Mouse (Mus musculus): ENCODE measurements around the gene Med12l. TPM values are rescaled to one million over a fixed set of nuclear protein-coding genes. Genes with fewer than 3 reads are reported as not detected.
A peak's percentile ranks its signal among the peaks of the same experiment; 100 is the strongest.

The Med12l gene
- polyA plus RNA-seq, 1 experiment from 2014 or later: 2.8 TPM

DNA sequence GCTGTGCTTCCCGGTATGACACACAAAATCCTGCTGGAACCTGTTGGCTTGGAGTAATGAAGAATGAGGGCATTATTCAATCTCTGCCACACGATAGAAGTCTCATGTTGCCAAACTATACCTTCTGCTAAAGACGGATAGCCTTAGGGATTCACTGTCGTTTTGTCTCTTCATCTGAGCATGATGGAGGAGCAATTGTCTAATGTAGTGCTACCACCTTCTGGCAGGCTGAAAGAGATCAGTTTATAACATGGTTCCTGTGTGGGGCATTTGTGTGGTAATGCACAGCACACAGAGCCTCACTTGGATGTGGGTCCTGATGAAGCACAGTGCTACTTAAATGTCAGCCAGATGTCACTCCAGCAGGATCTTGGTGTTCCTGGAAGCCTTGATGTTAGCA lies 163.6 kb downstream of the Med12l start:
- ATAC-seq (ENCODE audit: insufficient read depth) (no peak), DNase-seq (no peak)
- H3K27me3 ChIP-seq (ENCODE audit: insufficient read depth, low read length): no peaks in the 10 kb centered on the region
- H3K9me3 ChIP-seq (ENCODE audit: low read depth, low read length): no peaks in the 10 kb centered on the region
- peaks cover 6% of the 10 kb centered on the region; the same call in 1 of the 2 replicates for H3K4me1 ChIP-seq (ENCODE audit: insufficient read depth)
- 64% methylated on average over 4 of the region's 4 CpGs for WGBS
- TF ChIP-seq CTCF (IDR thresholded peaks at IDR 0.05; ENCODE audit: low read depth): peak; percentile 26
- H3K27ac ChIP-seq (ENCODE audit: low read depth): no peak overlapping the region
- H3K4me2 ChIP-seq: no peak overlapping the region
- H3K36me3 ChIP-seq (ENCODE audit: insufficient read depth): no peaks in the 10 kb centered on the region
- H3K9ac ChIP-seq: no peak overlapping the region
- no peak overlapping the region for H3K4me3 ChIP-seq (ENCODE audit: low read depth, low read length)

DNA sequence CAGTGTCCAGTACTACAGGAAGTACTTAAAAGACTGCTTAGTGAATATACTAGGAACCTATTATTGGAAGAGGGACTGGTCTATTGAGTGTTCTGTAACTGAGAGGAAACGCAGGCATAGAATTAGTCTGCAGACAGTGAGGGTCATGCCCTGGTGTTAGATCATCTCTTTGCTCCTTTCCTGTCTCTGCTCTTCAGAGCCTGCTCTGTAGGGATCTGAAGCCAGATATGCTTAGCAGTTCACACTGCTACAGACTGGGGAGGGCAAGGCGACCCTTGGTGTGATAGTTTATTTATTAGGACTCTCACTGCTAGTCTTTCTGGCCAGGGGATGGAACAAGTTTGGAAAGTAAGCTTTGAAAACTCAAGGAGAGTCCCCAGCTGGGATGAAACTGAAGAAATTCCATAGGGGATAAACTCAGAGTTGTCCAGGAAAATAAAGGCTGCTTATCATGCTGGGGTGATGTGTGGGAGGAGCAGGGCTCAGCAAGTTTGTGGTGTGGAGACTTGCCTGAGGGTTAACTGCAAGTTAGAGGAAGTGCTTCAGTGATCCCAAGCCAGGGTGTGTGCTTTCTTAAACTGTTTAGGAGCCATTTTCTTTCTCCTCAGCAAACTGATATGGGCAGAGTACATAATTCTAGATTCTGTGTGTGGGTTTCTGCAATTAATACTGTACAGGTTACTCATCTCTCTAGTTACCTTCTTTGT lies 164.4 kb downstream of the Med12l start:
- no peak overlapping the region for H3K9ac ChIP-seq
- H3K27ac ChIP-seq (ENCODE audit: low read depth): peak overlapping the region; percentile 63; the same call in 1 of the 2 replicates
- no peak for TF ChIP-seq CTCF (IDR thresholded peaks at IDR 0.05; ENCODE audit: low read depth)
- ATAC-seq (ENCODE audit: insufficient read depth) (peak; percentile 19; the same call in 1 of the 2 replicates), DNase-seq (peak; percentile 39)
- H3K4me3 ChIP-seq (ENCODE audit: low read depth, low read length): no peak overlapping the region
- peaks cover 6% of the 10 kb centered on the region; the same call in 1 of the 2 replicates for H3K4me1 ChIP-seq (ENCODE audit: insufficient read depth)
- H3K27me3 ChIP-seq (ENCODE audit: insufficient read depth, low read length): no peaks in the 10 kb centered on the region
- no peak overlapping the region for H3K4me2 ChIP-seq
- H3K36me3 ChIP-seq (ENCODE audit: insufficient read depth): no peaks in the 10 kb centered on the region
- H3K9me3 ChIP-seq (ENCODE audit: low read depth, low read length): no peaks in the 10 kb centered on the region
- WGBS: 27% methylated on average over 2 of the region's 2 CpGs

DNA sequence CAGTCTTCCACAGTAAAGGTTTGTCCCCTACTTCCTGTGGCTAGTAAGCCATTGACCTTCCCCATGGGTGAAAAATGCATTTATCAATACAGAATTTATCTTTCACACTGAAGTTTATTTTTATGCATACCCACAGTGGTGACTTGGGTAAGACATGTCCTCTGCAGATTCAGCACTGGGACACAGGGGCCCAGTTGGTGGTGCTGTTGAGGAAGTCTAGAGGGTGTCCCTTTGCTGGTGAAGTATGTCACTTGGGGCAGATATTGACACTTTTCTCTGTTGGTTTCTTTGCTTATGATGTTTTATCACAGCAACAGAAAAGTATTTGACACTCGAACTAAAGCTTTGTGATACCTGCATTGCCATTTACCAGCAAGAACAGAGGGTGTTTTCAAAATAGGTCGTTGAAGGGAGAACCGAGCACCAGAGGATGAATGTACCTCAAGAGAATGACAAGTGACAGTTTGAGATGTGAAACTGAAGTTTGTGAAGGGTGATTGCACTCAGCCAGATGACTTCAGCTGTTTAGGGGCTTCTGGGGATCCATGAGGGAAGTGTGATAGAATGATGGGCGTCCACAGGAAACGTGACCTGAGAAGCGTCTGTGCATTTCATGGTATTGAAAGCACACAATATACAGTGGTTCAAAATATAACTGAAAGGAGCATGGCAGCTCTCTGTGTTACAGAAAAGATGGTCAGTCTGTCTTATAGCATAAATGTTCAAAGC lies 169.0 kb downstream of the Med12l start:
- 51% methylated on average over 6 of the region's 6 CpGs for WGBS
- Histone ChIP-seq H3K4me1 (ENCODE audit: insufficient read depth) (0 out of 2 replicates have a peak, but pooled peaks cover 2% of the 10 kb centered on the region), H3K27me3 (ENCODE audit: insufficient read depth, low read length) (no peaks in the 10 kb centered on the region), H3K9me3 (ENCODE audit: low read depth, low read length) (no peaks in the 10 kb centered on the region), H3K36me3 (ENCODE audit: insufficient read depth) (no peaks in the 10 kb centered on the region), H3K4me2 (no peak overlapping the region), H3K27ac (ENCODE audit: low read depth) (no peak overlapping the region), H3K9ac (no peak overlapping the region), H3K4me3 (ENCODE audit: low read depth, low read length) (no peak overlapping the region)
- TF ChIP-seq CTCF (IDR thresholded peaks at IDR 0.05; ENCODE audit: low read depth): no peak
- DNase-seq (no peak), ATAC-seq (ENCODE audit: insufficient read depth) (peak; percentile 47; the same call in 1 of the 2 replicates)

DNA sequence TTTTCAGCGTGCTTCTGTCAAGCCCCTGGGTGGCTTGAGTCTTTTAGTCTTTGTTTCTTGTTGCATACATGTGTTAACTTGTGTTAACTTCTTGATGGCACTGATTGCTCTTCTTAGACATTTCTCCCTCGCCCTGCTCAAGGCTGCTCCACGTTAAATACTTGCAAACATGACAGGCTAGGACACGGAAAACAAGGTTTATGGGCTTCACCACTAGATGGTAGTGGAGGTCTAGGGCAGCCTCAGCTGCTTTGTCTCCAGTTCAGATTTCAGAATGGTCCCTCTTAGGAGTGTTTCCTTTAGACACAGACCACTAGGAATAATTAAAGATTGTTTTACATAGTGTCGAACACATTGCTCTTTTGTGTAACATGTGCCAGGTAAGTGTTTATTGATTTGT lies 169.6 kb downstream of the Med12l start:
- 14% methylated on average over 5 of the region's 5 CpGs for WGBS
- peak; percentile 89 for ATAC-seq (ENCODE audit: insufficient read depth)
- Histone ChIP-seq H3K27me3 (ENCODE audit: insufficient read depth, low read length) (no peaks in the 10 kb centered on the region), H3K4me1 (ENCODE audit: insufficient read depth) (no peaks in the 10 kb centered on the region), H3K9me3 (ENCODE audit: low read depth, low read length) (no peaks in the 10 kb centered on the region), H3K4me3 (ENCODE audit: low read depth, low read length) (no peak overlapping the region), H3K4me2 (no peak overlapping the region), H3K9ac (no peak overlapping the region), H3K36me3 (ENCODE audit: insufficient read depth) (no peaks in the 10 kb centered on the region), H3K27ac (ENCODE audit: low read depth) (no peak overlapping the region)
- TF ChIP-seq CTCF (IDR thresholded peaks at IDR 0.05; ENCODE audit: low read depth): peak; percentile 94
- DNase-seq: peak; percentile 91

DNA sequence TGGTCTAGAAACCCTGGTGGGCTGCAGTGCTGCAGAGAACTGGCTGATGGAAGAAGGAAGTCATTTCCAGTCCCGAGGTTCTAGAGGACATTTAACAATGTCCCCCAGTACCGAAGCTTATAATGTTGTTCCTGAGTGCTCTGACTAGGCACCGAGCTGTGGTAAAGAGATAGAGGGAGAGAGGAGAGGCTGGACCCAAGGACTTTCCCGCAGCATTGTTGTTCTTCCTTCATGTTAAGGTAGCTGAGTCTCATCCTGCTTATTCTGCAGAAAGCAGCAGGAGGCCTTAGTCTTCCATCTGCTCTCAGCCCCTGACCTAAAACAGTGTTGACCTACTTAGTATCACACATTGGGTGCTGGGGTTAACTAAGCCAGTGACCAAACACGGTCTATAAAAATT lies 171.2 kb downstream of the Med12l start:
- Histone ChIP-seq H3K9me3 (ENCODE audit: low read depth, low read length) (no peaks in the 10 kb centered on the region), H3K27me3 (ENCODE audit: insufficient read depth, low read length) (no peaks in the 10 kb centered on the region), H3K36me3 (ENCODE audit: insufficient read depth) (no peaks in the 10 kb centered on the region), H3K4me2 (no peak overlapping the region), H3K9ac (no peak overlapping the region), H3K4me1 (ENCODE audit: insufficient read depth) (no peaks in the 10 kb centered on the region), H3K4me3 (ENCODE audit: low read depth, low read length) (no peak overlapping the region), H3K27ac (ENCODE audit: low read depth) (no peak overlapping the region)
- 61% methylated on average over 5 of the region's 5 CpGs for WGBS
- TF ChIP-seq CTCF (IDR thresholded peaks at IDR 0.05; ENCODE audit: low read depth): no peak
- no peak for ATAC-seq (ENCODE audit: insufficient read depth)
- DNase-seq: no peak

DNA sequence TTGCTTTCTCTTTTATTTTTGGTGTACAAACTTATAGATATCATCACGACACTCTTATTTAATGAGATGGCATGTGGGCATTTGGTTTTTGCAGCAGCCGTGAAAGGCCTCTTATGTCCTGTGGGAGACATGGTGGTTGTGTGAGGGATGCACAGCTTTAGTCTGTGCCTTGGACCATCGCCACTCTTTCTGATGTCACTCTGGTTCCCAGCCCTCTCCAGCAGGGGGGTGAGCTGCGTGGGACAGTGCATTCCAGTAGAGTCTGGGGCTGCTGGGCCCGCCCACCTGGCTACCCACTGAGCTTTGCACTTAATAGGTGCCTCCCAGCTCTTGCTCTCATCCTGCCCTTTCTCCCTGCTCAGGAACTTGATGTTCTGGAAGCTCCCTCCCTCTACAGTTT lies 175.5 kb downstream of the Med12l start:
- peak; percentile 17; the same call in 1 of the 2 replicates for TF ChIP-seq CTCF (IDR thresholded peaks at IDR 0.05; ENCODE audit: low read depth)

DNA sequence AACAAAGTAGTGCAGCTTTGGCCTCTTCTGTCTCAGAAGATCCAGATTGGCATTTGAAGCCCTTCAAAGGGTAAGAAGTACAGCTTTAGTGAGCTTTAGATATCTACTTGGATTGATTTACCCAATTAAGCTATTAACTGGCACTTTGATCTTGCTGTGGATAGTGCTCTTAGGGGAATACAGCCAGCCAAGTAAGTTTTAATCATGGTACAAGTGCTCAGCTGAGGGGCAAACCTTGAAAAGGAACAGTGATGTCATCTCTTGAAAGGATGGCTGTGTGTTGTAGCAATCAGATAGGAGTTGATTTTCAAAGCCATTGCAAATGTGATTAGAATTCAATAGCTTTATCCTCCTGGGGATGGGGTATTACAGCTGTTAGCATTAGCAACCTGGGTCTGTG lies 176.5 kb downstream of the Med12l start:
- no peak for DNase-seq
- H3K9ac ChIP-seq: no peak overlapping the region
- TF ChIP-seq CTCF (IDR thresholded peaks at IDR 0.05; ENCODE audit: low read depth): no peak
- no peak for ATAC-seq (ENCODE audit: insufficient read depth)
- no peak overlapping the region for H3K4me3 ChIP-seq (ENCODE audit: low read depth, low read length)
- H3K27me3 ChIP-seq (ENCODE audit: insufficient read depth, low read length): no peaks in the 10 kb centered on the region
- H3K36me3 ChIP-seq (ENCODE audit: insufficient read depth): no peaks in the 10 kb centered on the region
- no peak overlapping the region for H3K27ac ChIP-seq (ENCODE audit: low read depth)
- no peak overlapping the region for H3K4me2 ChIP-seq
- no peaks in the 10 kb centered on the region for H3K4me1 ChIP-seq (ENCODE audit: insufficient read depth)
- no peaks in the 10 kb centered on the region for H3K9me3 ChIP-seq (ENCODE audit: low read depth, low read length)

More for the DNA sequence above, 175.5 kb downstream of the Med12l start:
- H3K4me3 ChIP-seq (ENCODE audit: low read depth, low read length): no peak overlapping the region
- peak; percentile 28; the same call in 1 of the 2 replicates for ATAC-seq (ENCODE audit: insufficient read depth)
- H3K9me3 ChIP-seq (ENCODE audit: low read depth, low read length): no peaks in the 10 kb centered on the region
- 66% methylated on average over 5 of the region's 5 CpGs for WGBS
- no peak overlapping the region for H3K4me2 ChIP-seq
- no peak overlapping the region for H3K9ac ChIP-seq
- DNase-seq: no peak
- H3K27ac ChIP-seq (ENCODE audit: low read depth): no peak overlapping the region
- H3K36me3 ChIP-seq (ENCODE audit: insufficient read depth): no peaks in the 10 kb centered on the region
- no peaks in the 10 kb centered on the region for H3K27me3 ChIP-seq (ENCODE audit: insufficient read depth, low read length)
- no peaks in the 10 kb centered on the region for H3K4me1 ChIP-seq (ENCODE audit: insufficient read depth)
